ENCODE assay signal across 8 mouse cellular contexts in the genomic region with DNA sequence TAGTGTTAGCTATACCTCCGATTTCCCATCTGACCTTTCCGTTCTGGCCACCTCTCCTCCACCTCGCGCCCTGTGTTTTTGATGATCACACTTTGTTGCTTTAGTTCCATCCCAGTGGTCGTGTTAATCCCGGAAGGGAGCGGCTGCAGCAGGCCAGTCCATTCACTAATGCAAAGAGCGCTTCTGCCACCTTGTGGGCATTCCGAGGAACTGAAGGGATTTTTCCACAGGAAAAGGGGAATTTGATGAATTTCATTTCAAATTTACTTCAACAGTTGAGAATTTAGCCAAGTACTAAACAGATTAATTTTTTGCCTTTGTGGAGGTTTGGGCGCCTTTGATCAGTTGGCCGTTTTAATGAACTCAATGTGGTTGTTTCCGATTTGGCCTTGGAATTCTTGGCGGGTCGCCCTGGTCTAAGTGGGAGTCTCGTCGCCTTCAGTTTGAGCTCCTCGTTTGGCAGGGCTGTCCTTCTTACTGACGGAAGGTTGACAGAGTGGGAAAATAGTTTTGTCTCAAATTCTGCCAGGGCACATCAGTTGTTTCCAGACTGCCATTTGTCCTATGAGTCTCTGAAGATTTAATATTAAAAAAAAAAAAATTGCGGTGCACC.
DNase-seq lines count a peak whose midpoint lies in the region; ATAC-seq and TF ChIP-seq lines count a peak whose summit lies in the region.

No protein-coding gene starts in this region.

- in situ Hi-C loops in ES-E14 (cut with MboI; ENCODE audit: low sequenced_read_pairs in 2 of 2, unreplicated experiment in 2 of 2): loop anchor here in 1 of 2 experiments (25.0 kb wide), 1 partner anchor 360 kb away; a partner anchor contains a TSS

- WGBS in forebrain, embryonic 14.5 days: 15% methylated on average over 19 of the region's 19 CpGs
- WGBS in liver, postnatal 0 days (ENCODE audit: insufficient replicate concordance): 23% methylated on average over 19 of the region's 19 CpGs

- no peaks in the 10 kb centered on the region for H3K27me3 ChIP-seq in forebrain, embryonic 14.5 days (replicated peaks; ENCODE audit: control insufficient read depth, insufficient read depth, low read length)
- H3K27me3 ChIP-seq in liver, postnatal 0 days (ENCODE audit: insufficient read depth, low read length): no peaks in the 10 kb centered on the region

- DNase-seq in ES-E14 (ENCODE audit: low read depth, low spot score): peak; percentile 52
- peak; percentile 22 for DNase-seq in c-Kit-positive CD71-negative TER-119-negative erythroid progenitor cells, embryonic 14.5 days (ENCODE audit: low read depth)
- DNase-seq in forebrain, embryonic 14.5 days (ENCODE audit: low spot score): peak; percentile 88
- DNase-seq in heart, postnatal 14 days: peak; percentile 57 to 70
- DNase-seq in layer of hippocampus, adult 11-12 months (ENCODE audit: low spot score): peak; percentile 64
- peak; percentile 51 for DNase-seq in liver, postnatal 0 days
- DNase-seq in ovary, postnatal 14 days (ENCODE audit: low spot score): peak; percentile 51
- DNase-seq in thymus, postnatal 36 days: no peak

- TF ChIP-seq EP300 in liver, postnatal 0 days (IDR thresholded peaks at IDR 0.05; ENCODE audit: low read depth): no peak

- peaks cover 0 to 4% of the 10 kb centered on the region in 2 experiments; a peak in 1 of 4 replicates for H3K4me1 ChIP-seq in ES-E14 (ENCODE audit: control insufficient read depth in 2 of 2, insufficient read depth in 2 of 2, low read length in 2 of 2, poor library complexity in 1 of 2)
- no peaks in the 10 kb centered on the region for H3K4me1 ChIP-seq in forebrain, embryonic 14.5 days (ENCODE audit: control insufficient read depth, insufficient read depth, low read length)
- H3K4me1 ChIP-seq in liver, postnatal 0 days (ENCODE audit: insufficient read depth): no peaks in the 10 kb centered on the region

- H3K4me2 ChIP-seq in forebrain, embryonic 14.5 days (ENCODE audit: low read length): peak overlapping the region; percentile 45
- no peak overlapping the region for H3K4me2 ChIP-seq in liver, postnatal 0 days (ENCODE audit: low read depth, low read length)

- intact Hi-C loops in heart, postnatal 14 days (cut with DNase I): loop anchor here (2.0 to 10.0 kb wide), 4 partner anchors 208 to 950 kb away; a partner anchor contains a TSS

- peak; percentile 88 for TF ChIP-seq CTCF in liver, postnatal 0 days (IDR thresholded peaks at IDR 0.05; ENCODE audit: low read depth)

- H3K4me3 ChIP-seq in ES-E14 (ENCODE audit: insufficient read depth in 1 of 2, low read depth in 1 of 2, low read length in 2 of 2, poor library complexity in 1 of 2, severe bottlenecking in 1 of 2): no peak overlapping the region
- no peak overlapping the region for H3K4me3 ChIP-seq in forebrain, embryonic 14.5 days (ENCODE audit: low read depth, low read length)
- no peak overlapping the region for H3K4me3 ChIP-seq in liver, postnatal 0 days (ENCODE audit: low read depth, low read length)

- H3K9ac ChIP-seq in ES-E14 (ENCODE audit: insufficient read depth, low read depth, low read length, poor library complexity, severe bottlenecking): no peak overlapping the region
- H3K9ac ChIP-seq in forebrain, embryonic 14.5 days (ENCODE audit: low read length): peak overlapping the region; percentile 21; the same call in 1 of the 2 replicates
- H3K9ac ChIP-seq in liver, postnatal 0 days (replicated peaks): no peak overlapping the region

- H3K9me3 ChIP-seq in ES-E14 (ENCODE audit: control insufficient read depth, insufficient read depth, low read depth, low read length): no peaks in the 10 kb centered on the region
- no peaks in the 10 kb centered on the region for H3K9me3 ChIP-seq in forebrain, embryonic 14.5 days (replicated peaks; ENCODE audit: control insufficient read depth, low read length)
- no peaks in the 10 kb centered on the region for H3K9me3 ChIP-seq in liver, postnatal 0 days (ENCODE audit: low read length)

- no peaks in the 10 kb centered on the region for H3K36me3 ChIP-seq in ES-E14 (ENCODE audit: control insufficient read depth, insufficient read depth, low read length, poor library complexity, severe bottlenecking)
- H3K36me3 ChIP-seq in forebrain, embryonic 14.5 days (ENCODE audit: control insufficient read depth, insufficient read depth, low read length): no peaks in the 10 kb centered on the region
- no peaks in the 10 kb centered on the region for H3K36me3 ChIP-seq in liver, postnatal 0 days (replicated peaks; ENCODE audit: insufficient read depth, low read length)

- no peak overlapping the region for H3K27ac ChIP-seq in ES-E14 (ENCODE audit: insufficient read depth, low read depth, low read length, poor library complexity, severe bottlenecking)
- no peak overlapping the region for H3K27ac ChIP-seq in forebrain, embryonic 14.5 days (ENCODE audit: low read depth, low read length)
- H3K27ac ChIP-seq in liver, postnatal 0 days (ENCODE audit: low read depth): no peak overlapping the region

- ATAC-seq in forebrain, embryonic 14.5 days: peak; percentile 92
- ATAC-seq in liver, postnatal 0 days: no peak

TF ChIP-seq in ES-E14, 5 proteins besides CTCF, POLR2A, EP300 and RAD21:
- TF ChIP-seq ZC3H11A (IDR thresholded peaks at IDR 0.05; ENCODE audit: borderline replicate concordance, low read depth, low read length) (peak; percentile 77; the same call in 1 of the 2 replicates), MAFK (IDR thresholded peaks at IDR 0.05; ENCODE audit: insufficient read depth, low read depth, low read length) (no peak)

Comparison
In these comparisons a context has a peak if more than half of its experiments do, and no peak if none do; other contexts are left out.
1. DNase-seq: peak in ES-E14 (single experiment), c-Kit-positive CD71-negative TER-119-negative erythroid progenitor cells, embryonic 14.5 days (single experiment), forebrain, embryonic 14.5 days (single experiment), heart, postnatal 14 days (2 of 2), layer of hippocampus, adult 11-12 months (single experiment), liver, postnatal 0 days (single experiment) and ovary, postnatal 14 days (single experiment); none in thymus, postnatal 36 days (0 of 2).